Comparison of ENCODE assay signal across 19 mouse cellular contexts in the genomic region with DNA sequence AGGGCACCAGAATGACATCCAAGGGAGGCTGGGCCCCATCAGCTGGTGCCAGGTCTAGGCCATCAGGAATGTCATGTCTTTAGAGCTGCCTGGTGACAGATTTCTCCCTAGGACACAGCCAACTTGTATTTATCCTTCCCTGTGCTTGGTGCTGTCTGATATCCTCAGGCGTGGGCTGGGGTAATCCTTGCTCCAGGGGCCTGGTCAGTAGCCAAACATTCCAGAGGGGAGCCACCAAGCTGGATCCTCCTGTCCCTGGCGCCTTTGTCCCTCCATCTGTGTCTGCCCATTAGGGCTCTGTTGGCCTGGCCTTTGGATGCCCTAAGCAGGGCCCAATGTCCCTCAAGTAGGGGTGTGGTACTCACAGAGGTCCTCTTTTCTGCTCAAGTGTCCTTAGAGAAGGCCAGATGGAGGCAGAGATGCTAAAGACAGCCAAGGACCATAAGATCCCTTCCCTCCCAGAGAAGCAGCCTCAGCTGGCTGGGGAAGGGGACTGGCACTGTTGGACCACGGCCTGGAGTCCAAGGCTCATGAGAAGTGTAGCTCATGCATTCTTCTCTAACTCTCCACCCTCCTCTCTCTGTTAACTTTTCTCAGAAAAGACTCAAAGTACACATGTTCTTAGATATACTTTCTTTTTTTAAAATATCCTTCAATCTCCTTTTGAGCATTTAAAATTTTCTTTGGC. TPM values are rescaled to one million over a fixed set of nuclear protein-coding genes. Genes with fewer than 3 reads are reported as not detected.
DNase-seq lines count a peak whose midpoint lies in the region; ATAC-seq lines count a peak whose summit lies in the region.
"Had no signal": no experiment of that assay in that cellular context is flagged by ENCODE, and none has a peak within 500 bp of the region (broad histone marks: within the 10 kb centered on the region; RNA-seq: fewer than 3 reads in every experiment).

No protein-coding gene starts in this region.

- no peak overlapping the region for H3K27ac ChIP-seq in lung, embryonic 16.5 days (ENCODE audit: low read length)
- H3K27ac ChIP-seq in heart, embryonic 11.5 days (ENCODE audit: low read depth, low read length) = peak overlapping the region; percentile 89
- H3K27ac ChIP-seq: neural tube, embryonic 12.5 days had no signal

- H3K4me1 ChIP-seq in lung, embryonic 16.5 days (replicated peaks; ENCODE audit: control insufficient read depth, insufficient read depth, low read length) = no peaks in the 10 kb centered on the region
- peaks cover 51% of the 10 kb centered on the region for H3K4me1 ChIP-seq in heart, embryonic 11.5 days (ENCODE audit: control insufficient read depth, insufficient read depth, low read length)
- H3K4me1 ChIP-seq: neural tube, embryonic 12.5 days had no signal

- peak; percentile 19 for ATAC-seq in lung, embryonic 16.5 days (ENCODE audit: low read depth)
- ATAC-seq in heart, embryonic 11.5 days (replicated peaks; ENCODE audit: insufficient number of reproducible peaks, low FRiP score, low TSS enrichment) = 0 out of 2 replicates have a peak, but pooled peaks have one; percentile 5
- ATAC-seq: forebrain, embryonic 16.5 days; midbrain, embryonic 16.5 days had no signal

- WGBS in lung, embryonic 16.5 days = 50% methylated on average over 3 of the region's 3 CpGs
- WGBS in heart, embryonic 11.5 days (ENCODE audit: insufficient replicate concordance) = 39% methylated on average over 3 of the region's 3 CpGs

- intact Hi-C loops in heart, postnatal 14 days (cut with DNase I) = no loop called here

- DNase-seq in lung, postnatal 25 days (ENCODE audit: low spot score) = no peak
- DNase-seq in heart, postnatal 14 days = peak; percentile 56 to 78
- peak; percentile 53 for DNase-seq in skeletal muscle tissue, adult 2 months (ENCODE audit: low read depth, low spot score)
- DNase-seq in adrenal gland, postnatal 4 days (ENCODE audit: low spot score in 2 of 2) = no peak
- no peak for DNase-seq in retina, embryonic 14.5 days (ENCODE audit: low spot score)
- no peak for DNase-seq in cerebellum, adult 11-12 months
- DNase-seq: cerebellum, adult 9-11 months; embryo, embryonic 11 days had no signal

- H3K4me2 ChIP-seq in lung, embryonic 16.5 days (ENCODE audit: low read depth, low read length) = no peak overlapping the region
- peak overlapping the region; percentile 40 for H3K4me2 ChIP-seq in heart, embryonic 11.5 days
- H3K4me2 ChIP-seq: liver, embryonic 11.5 days; neural tube, embryonic 12.5 days had no signal

- no peaks in the 10 kb centered on the region for H3K27me3 ChIP-seq in lung, embryonic 16.5 days (ENCODE audit: control insufficient read depth, insufficient read depth, low read depth, low read length)
- no peaks in the 10 kb centered on the region for H3K27me3 ChIP-seq in heart, embryonic 11.5 days (ENCODE audit: control insufficient read depth, insufficient read depth, low read length)
- H3K27me3 ChIP-seq: neural tube, embryonic 12.5 days had no signal

- H3K9ac ChIP-seq in lung, embryonic 16.5 days (ENCODE audit: low read length) = no peak overlapping the region
- peak overlapping the region; percentile 40; the same call in 1 of the 2 replicates for H3K9ac ChIP-seq in heart, embryonic 11.5 days (ENCODE audit: low read depth, low read length)
- H3K9ac ChIP-seq: neural tube, embryonic 12.5 days had no signal

- H3K9me3 ChIP-seq in lung, embryonic 16.5 days (ENCODE audit: control insufficient read depth, low read length) = no peaks in the 10 kb centered on the region
- no peaks in the 10 kb centered on the region for H3K9me3 ChIP-seq in heart, embryonic 11.5 days (replicated peaks; ENCODE audit: control insufficient read depth, low read length)
- H3K9me3 ChIP-seq: neural tube, embryonic 12.5 days had no signal

- H3K36me3 ChIP-seq in lung, embryonic 16.5 days (ENCODE audit: control insufficient read depth, insufficient read depth, low read length) = no peaks in the 10 kb centered on the region
- H3K36me3 ChIP-seq in heart, embryonic 11.5 days (ENCODE audit: control insufficient read depth, insufficient read depth, low read length) = 0 out of 2 replicates have a peak, but pooled peaks cover 2% of the 10 kb centered on the region
- H3K36me3 ChIP-seq: neural tube, embryonic 12.5 days had no signal

- no peak overlapping the region for H3K4me3 ChIP-seq in lung, embryonic 16.5 days (ENCODE audit: low read length)
- H3K4me3 ChIP-seq in heart, embryonic 11.5 days (ENCODE audit: low read depth, low read length) = 0 out of 2 replicates have a peak overlapping the region, but pooled peaks have one; percentile 12
- H3K4me3 ChIP-seq: neural tube, embryonic 12.5 days had no signal

RNA-seq across cellular contexts. Expression of a gene that starts 5.6 kb away (rescaled TPM):
- polyA plus RNA-seq in lung, embryonic 16.5 days (2015; fragmentation: Nextera tagmentation; extraction: Ambion mirVana) = 12.7 and 13.2 TPM in 2 replicates
- polyA plus RNA-seq in heart, embryonic 11.5 days (2014; fragmentation: Nextera tagmentation; extraction: Ambion mirVana) = 221 and 225 TPM in 2 replicates
- total RNA-seq in heart, postnatal 14 days (2021) = 100 to 1,000 TPM; 877 to 926 TPM
- total RNA-seq in adrenal gland, postnatal 4 days (2021) = 10 to 100 TPM; 14.3 to 37.2 TPM
- total RNA-seq: granulocyte monocyte progenitor cell, adult 5-6 weeks had no signal

RNA-seq across cellular contexts. Expression of a gene that starts 17.1 kb away (rescaled TPM):
- polyA plus RNA-seq in lung, embryonic 16.5 days (2015; fragmentation: Nextera tagmentation; extraction: Ambion mirVana) = 0.26 and 0.38 TPM in 2 replicates
- polyA plus RNA-seq in heart, embryonic 11.5 days (2014; fragmentation: Nextera tagmentation; extraction: Ambion mirVana) = 4.1 and 4.2 TPM in 2 replicates
- total RNA-seq in heart, postnatal 14 days (2021) = 1 to 10 TPM; 2.2 to 2.3 TPM
- total RNA-seq in adrenal gland, postnatal 4 days (2021) = not detected
- total RNA-seq: granulocyte monocyte progenitor cell, adult 5-6 weeks; layer of hippocampus, postnatal 10 days; left cerebral cortex, postnatal 14 days had no signal
- polyA plus RNA-seq: brain, embryonic 14.5 days; forebrain, embryonic 16.5 days; intestine, embryonic 14.5 days; liver, embryonic 11.5 days; midbrain, embryonic 16.5 days; neural tube, embryonic 12.5 days had no signal

Comparison
In these comparisons a context has a peak if more than half of its experiments do, and no peak if none do; other contexts are left out.
1. DNase-seq: peak in heart, postnatal 14 days (2 of 2) and skeletal muscle tissue, adult 2 months (single experiment); none in lung, postnatal 25 days (single experiment), adrenal gland, postnatal 4 days (0 of 2), retina, embryonic 14.5 days (single experiment) and cerebellum, adult 11-12 months (single experiment).
2. RNA of a gene that starts 5.6 kb away (total RNA-seq): 877 to 926 TPM in heart, postnatal 14 days; 14.3 to 37.2 TPM in adrenal gland, postnatal 4 days; every median in the first group is over 10 times any median in the second.